Mouse (Mus musculus): ENCODE measurements around the gene Borcs7.

Gene Borcs7

DNA sequence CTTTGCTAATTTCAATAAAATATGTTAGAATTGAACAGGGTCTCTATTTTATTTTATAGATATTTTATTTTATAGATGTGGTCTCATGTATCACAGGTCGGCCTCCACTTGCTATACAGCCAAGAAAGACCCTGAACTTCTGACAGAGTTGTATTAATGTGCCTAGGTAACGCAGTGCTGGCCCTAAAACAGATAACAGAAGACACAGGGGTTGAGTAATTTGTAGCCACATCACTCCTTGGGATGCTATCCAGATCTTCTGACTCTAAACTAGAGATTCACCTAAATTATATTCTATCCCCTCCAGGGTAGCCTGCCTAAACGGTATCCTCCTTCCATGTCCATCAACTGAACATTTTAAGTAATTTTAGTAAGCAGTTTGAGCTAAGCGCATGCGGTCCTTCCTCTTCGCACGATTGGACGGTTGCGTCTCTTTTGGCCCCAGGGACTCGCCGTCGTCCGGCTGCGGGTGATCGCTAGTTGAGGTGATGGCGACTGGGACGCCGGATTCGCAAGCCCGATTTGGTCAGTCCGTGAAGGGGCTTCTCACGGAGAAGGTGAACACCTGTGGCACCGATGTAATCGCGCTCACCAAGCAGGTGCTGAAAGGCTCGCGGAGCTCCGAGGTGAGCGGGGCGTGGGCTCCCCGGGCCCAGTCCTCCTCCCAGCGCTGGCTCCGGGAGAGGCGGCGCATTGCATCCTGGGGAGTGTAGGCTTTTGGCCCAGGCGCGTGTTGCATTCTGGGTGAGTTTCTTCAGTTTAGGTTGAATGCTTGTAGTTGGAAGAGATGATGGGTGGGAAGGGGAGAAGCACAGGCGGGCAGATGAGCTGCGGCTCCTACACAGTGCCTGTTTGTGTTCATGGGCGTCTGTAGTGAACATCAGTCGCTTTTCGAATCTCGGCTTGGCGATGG is at the start of gene Borcs7:
TSS of gene Borcs7 (plus strand) at position 447 of the 913 bp plus-strand sequence.
- in situ Hi-C loops (cut with MboI, MseI), result no loop called here

DNA sequence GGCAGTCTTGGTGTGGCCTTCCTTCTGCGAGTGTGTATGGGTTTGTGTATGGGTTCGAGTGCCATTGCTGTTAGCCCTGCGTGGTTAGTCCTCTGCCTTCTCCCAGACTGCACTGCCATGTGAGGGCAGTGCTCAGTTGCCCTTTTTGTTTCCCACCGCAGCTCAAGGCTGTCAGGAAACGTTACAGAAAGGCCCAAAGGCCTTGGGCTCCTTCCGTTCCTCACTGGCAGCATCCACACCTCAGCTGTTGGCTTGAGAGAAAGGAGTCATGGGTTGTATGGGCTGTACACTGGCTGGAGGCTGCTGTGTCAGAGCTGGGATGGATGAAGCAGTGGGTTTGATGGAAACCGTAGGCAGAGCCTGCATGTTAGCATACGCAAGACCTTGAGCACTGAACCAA is 48.9 kb upstream of the Borcs7 start:
- in situ Hi-C loops (cut with MboI, MseI), result no loop called here

DNA sequence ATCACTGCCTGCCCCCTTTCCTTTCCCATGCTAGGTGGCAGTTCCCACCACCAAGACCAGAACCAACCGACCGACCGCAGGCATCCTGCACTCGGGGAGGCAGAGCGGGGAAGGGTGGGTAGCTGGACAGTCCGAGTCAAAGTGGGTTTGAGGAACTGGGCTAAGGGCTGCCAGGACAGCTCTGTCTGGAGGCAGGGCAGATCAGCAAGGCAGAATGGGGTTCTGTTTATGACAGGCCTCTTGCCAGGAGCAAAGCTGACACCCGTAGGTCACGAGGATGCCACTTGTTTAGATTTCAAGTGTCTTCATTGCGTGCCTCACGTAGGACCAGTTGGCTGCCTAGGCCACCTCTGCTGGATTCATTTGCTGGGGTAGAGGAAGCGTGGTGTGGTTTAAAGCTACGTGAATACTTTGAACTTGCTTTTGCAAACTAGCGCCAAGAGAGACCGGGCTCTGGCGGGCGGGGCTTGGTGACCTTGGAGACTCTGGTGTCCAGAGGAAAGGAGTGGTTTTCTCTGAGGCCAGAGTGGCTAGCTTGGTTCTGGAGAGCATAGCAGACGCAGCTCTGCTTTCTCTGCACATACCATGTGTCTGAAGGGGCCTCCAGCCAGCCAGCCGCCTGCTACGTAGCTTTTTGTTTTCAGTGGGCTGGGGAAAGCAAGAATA is 48.2 kb upstream of the Borcs7 start:
- in situ Hi-C loops (cut with MboI, MseI), result no loop called here

DNA sequence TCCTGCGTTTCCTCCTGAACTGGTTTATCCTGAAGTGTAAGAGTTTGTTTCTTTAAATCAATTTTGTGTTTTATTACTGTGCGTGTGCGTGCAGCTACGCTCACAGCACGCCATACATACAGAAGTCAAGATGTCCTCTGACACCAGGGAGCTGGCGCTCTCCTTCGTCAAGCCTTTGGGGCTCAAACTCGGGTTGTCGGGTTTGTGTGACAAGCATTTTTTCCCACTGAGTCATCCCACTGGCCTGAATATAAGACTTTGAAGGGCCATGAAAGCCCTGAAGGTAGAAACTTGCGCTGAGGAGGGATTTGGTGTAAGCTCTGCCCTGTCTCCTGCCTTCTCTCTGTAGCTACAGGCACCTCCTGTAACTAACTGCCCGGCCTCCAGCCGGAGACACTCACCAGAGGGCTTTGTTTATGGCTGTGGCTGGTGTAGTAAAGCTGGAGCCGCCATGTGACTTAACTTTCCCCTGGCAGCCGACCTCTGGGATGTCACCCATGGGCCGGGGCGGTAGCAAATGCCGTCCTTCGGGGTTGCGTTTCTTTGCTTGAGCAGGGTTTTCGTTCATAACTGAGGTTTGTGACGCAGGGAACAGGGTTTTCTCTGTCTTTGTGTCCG is 47.5 kb upstream of the Borcs7 start:
- in situ Hi-C loops (cut with MboI, MseI), result no loop called here

DNA sequence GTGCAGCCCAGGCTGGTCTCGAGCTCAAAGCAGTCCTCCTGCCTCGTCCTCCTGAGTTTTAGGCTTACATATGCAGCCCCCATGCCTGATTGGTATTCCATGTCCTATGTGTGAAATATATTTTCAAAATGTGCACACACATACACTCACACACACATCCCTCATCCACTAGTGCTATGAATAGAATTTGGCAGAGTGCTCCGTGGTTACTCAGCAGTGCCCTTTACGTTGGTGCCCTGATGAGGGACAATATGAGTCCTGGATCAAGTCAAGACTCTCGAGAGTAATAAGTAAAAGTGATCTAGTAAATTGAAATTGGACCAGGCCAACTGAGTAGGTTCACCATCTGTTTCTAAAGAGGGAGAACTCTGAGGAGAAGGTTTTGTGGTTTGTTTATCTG is 46.5 kb upstream of the Borcs7 start:
- in situ Hi-C loops (cut with MboI, MseI), result no loop called here

DNA sequence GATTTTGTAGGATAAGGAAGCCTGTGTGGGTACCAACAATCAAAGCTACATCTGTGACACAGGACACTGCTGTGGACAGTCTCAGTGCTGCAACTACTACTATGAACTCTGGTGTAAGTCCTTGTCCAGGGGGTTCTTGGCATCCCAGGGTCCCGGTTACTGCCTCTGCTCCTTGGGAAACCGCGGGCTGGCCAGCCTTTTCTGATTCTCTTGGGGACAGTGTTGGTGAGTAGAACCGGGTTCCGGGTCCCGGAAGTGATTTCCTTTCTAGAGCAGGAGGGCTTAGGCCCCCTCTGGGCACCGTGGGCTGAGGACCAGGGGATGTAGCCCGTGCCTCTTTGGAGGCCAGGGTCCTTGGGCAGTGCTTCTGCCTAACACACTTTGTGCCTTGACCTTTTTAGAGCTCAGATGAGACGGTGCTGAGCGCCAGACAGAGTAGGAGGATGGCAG is 45.3 kb upstream of the Borcs7 start:
- in situ Hi-C loops (cut with MboI, MseI), result no loop called here

DNA sequence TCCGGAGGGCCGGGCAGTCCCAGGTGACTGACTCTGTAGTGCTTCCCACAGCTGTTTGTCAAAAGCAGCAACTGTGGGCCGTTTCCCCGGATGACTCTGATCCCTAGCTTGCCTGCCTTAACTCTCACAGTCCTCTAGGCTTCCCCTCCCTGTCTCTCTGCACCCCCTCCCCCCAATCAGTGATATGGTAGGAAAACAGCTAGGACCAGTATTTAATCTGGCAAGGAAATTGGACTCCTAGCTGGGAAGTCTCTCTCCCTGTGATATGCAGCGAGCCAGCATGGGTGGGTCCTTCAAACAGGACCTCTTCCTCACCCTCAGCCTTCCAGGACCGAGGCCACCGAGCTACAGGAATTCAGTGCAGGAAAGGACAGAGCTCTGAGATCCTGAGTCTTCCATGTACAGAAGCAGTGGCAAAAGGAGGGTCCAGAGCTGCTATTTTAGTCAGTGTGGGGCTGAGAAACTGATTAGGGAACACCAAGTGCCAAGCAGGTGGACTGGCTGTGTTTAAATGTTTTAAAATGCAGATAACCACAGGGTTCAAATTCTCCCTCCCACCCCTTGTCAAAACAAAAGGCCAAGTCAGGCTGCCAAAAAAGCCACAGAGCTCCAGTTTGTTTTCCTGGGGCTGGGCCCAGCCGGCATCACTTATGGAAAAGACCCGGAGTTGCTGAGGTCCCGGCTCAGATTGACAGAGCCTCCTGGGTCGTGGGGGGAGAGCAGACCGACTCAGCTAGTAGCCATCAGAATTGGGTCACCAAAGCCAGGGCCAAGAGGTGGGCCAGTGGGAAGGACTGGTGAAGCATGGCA is 44.7 kb upstream of the Borcs7 start:
- in situ Hi-C loops (cut with MboI, MseI), result no loop called here

DNA sequence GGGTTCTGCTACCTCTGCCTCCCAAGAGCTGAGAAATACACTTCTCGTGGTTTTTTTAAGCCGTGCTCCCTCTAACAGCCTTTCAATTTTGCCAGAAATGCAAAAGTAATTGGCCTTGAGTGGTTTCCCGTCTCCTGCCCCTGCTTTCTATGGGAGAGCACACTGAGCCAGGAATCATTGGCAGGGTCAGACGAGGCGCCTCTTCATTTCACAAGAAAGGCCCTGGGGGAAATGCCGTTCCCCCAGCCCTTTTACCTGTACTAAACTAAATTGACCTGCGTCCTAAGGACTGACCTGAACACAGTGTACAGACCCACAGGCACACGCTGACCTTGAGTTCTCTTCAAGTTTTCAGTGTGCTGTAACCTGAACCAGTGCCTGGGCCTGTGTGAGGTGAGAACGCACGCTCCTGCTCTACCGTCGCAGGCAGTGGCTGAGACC is 43.6 kb upstream of the Borcs7 start:
- in situ Hi-C loops (cut with MboI, MseI), result no loop called here

DNA sequence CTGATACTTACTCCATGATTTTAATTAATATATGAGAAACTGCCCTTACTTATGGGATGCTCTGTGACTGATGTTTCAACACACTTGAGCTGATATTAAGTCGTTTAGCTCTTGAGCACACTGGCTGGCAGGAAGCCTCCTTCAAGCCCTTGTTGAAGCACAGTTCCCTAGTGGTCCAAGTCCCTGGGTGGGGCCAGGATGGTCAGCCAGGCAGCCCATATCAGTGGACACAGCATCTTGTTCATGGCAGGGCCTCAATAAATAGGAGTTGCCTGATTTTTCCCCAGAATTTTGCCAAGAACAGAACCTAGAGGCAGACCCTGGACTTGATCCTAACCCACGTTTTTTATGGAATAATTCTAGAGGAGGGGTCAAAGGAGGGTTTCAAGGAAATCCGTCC is 42.5 kb upstream of the Borcs7 start:
- in situ Hi-C loops (cut with MboI, MseI), result no loop called here

DNA sequence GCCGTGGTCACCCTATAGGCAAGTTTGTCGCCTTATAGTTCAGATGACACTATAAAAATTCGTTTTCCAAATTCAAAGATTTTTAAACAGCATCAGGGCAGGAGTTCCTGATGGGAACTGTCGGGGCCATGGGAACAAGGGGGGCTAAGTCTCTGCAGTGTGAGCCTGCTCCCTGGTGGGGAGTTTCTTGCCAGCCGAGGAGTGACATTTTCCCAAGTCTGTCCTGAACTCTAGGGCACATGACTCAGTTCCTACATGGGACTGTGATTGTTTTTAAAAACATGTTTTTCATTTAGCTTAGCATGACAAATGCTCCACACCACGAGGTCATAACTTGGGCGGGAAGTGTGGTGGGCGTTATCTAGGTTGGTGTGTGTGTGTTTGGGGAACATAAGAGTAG is 41.9 kb upstream of the Borcs7 start:
- in situ Hi-C loops (cut with MboI, MseI), result no loop called here

DNA sequence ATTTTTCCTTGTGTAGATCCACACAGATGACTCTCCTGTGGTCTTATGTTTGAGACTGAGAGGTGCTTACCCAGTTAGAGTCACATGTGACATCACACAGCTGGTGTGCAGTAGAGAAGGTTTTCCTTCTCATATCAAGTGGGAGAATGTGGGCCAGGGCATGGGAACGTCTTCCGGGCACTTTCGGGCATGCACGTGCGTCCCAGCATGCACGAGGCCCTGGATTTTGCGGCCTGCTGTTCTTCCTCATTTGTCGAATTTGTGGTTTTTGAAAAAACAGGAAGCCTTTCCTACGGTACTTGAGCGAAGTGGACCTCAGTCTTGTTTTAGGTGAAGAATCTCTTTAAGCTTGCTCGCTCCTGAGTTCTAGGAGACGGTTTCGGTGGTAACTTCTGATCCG is 41.1 kb upstream of the Borcs7 start:
- in situ Hi-C loops (cut with MboI, MseI), result no loop called here

DNA sequence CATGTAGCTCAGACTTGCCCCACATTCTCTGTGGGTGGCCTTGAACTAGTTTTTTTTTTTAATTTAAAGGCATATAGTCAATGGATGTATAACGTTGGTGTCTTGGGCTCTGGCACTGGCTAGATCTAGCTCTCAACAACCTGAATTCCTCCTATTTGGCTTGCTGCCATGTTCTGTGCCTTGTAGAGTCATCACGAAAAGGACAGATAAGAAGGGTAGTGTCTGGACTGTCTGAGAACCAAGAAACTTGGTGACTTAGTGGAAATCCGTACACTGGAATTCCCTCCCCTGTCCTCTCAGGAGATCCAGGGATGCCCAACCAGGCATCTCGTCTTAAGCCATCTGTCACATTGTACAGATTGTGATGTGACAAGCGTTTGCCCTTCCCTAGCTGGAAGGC is 36.5 kb upstream of the Borcs7 start:
- in situ Hi-C loops (cut with MboI, MseI), result no loop called here

DNA sequence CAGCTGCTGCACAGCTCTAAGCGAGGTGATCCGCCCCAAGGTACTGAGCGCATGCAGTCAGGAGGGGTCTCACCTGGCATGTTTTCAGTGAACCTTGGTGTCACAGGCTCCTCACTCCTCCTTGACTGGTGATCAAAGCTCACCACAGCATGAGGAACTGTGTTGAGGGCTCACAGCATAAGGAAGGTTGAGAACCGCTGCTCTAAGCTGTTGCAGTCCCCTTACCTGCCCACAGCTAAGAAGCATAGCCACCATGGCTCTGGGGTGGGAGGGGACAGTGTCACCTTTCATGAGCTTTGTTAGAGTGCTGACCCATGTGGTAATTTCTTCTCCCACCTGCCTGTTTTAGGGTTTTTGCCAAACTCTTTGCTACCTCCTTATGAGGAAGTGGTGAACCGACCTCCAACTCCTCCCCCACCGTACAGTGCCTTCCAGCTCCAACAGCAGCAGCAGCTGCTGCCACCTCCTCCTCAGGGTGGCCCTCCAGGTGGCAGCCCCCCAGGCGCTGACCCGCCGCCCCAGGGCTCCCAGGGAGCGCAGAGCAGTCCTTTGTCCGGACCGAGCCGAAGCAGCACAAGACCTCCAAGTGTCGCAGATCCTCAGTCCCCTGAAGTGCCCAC is 36.0 kb upstream of the Borcs7 start:
- in situ Hi-C loops (cut with MboI, MseI), result no loop called here

DNA sequence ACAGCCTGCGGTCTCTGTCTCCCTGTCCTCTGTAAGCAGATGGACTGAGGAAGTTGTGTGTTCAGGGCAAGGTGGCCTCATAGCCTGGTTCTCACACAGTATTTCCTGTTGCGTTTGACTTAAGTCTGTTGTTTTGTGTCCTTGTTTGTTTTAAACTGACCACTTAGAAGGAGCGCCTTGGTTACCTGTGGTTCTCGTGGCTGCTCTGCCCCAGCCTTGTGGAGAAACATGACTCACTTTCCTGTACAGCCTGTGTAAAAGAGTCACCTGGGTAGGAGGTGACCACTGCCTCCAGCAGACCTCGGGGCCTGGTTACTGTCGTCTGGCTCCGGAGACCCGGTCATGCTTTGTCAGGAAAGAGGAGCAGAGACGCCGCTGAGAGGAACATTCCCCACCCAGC is 34.1 kb upstream of the Borcs7 start:
- in situ Hi-C loops (cut with MboI, MseI), result no loop called here

DNA sequence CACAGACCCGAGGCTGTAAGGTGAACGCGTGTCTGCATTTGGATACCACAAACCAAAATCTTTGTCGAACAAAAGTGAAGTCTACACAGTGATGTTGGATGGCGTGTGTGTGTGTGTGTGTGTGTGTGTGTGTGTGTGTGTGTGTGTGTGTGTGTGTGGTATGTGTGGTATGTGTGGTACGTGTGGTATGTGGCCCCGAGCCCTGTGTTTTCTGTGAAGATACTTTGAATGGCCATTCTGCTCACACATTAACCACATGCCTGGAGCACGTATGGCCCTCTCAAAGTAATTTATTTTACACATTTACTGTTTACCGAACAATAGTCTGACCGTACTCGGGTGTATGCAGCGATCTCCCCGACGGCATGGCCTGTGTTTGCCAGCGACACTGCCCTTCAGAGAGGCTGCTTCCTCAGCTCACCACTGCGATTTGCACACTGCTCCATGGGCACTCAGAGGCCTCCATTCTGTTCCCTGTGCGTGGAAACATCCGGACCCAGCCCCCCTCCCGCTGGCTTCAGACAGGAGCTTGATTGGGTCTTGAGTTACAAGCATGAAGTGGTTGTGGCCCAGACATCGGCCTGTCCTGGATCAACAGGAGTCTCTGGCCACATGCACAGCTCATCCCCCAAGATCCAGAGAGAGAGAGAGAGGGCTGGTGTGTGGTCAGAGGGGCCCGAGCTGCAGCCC is 33.4 kb upstream of the Borcs7 start:
- in situ Hi-C loops (cut with MboI, MseI), result no loop called here

DNA sequence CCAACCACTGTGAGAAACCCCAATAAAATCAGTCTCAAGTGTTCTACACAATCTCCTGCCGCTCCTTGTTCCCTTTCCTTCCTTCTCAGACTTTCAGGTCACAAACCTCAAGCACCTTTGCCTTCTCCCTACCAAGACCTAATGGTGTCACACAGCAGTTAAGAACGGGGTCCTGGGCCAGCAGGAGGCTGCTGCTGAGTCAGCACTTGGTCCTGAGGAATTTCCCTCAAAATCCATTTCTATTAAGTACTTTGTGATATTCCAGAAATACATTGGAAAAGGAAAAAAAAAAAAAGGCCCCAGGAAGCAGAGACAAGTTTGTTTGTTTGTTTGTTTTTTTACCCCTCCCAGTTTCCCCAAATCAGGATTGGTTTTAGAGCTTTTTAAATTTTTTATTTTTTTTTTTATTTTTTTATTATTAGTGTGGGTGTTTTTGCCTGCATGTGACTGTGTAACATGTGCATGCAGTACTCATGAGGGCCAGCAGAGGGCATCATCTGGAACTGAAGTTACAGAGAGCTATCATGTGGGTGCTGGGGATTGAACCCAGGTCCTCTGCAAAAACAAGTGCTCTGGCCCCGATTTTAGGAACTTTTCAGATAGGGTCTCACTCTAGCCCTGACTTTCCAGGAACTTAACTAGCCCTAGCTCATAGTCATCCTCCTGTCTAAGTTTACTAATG is 32.2 kb upstream of the Borcs7 start:
- in situ Hi-C loops (cut with MboI, MseI), result no loop called here

DNA sequence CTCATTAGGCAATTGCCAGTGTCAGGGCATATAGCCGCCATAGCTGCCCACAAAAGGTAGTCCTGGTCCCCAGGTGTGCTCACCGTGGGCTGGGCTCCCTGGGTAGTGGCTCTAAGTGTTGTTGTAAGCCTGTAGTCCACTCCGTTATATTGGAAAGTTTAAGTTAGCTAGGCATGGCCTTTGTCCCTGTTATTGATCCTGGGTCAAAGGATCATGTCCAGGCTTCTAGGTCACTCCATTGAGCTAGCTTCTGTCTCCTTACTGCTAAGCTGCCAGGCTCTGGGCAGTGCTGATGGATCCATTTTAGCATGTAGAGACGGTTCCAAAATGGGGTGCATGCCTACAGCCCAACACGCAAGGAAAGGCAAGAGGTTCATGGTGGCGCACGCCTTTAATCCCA is 31.4 kb upstream of the Borcs7 start:
- in situ Hi-C loops (cut with MboI, MseI), result no loop called here

DNA sequence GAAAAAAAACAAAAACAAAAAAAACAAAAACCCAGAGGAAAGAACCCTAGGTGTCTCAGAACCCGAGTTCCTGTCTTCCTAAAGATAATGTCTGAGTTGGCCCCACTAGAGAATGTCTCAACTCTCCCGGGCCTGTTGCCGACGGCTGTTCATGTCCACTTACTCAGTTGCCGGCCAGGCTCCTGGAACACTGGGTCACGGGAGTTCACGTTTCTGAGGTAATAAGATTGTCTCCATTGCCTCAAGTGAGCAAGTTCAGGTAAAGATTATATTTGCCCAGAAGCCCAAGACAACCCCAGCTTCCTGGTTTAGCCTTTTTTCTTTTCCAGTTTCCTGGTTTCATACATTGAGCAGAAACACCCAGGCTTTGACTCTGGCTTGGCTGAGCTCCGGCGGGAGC is 30.9 kb upstream of the Borcs7 start:
- in situ Hi-C loops (cut with MboI, MseI), result no loop called here

DNA sequence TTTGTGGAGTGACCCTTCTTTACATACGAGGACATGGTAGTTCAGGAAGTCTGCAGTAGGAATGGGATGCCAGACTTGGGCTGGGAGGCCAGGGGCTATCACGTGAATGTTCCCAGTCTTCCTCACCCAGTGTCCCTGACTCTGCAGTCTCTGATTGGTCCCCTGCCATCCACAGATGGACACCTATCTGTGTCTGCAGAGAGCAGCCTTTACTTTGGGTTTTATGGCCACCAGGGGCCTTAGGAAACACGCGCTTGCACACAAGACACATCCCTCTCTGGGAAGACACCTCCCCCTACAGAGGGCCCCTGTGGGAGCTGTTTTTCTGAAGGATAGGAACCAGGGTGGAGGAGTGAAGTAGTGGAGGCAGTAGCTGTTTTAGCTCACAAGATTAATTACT is 28.2 kb upstream of the Borcs7 start:
- in situ Hi-C loops (cut with MboI, MseI), result loop anchor here (10.0 kb wide), 1 partner anchor 333 kb away; no protein-coding TSS in a partner anchor

DNA sequence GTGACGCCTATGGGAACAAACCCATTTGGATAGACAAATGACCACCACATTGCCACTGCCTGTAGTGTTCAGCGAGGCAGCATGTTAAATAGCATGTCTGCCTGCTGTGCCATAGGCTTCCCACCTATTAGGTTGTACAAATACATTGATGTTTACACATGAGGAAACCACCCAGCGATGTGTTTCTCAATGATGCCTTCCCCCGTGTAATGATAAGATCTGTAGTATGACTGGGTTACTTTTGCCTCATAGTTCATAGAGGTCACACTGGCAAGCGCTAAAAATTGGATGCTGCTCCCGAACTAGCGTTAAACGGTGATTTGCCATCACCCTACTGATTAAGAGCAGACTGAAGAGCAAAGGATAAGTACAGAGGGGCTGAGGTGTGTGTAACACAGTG is 27.5 kb upstream of the Borcs7 start:
- in situ Hi-C loops (cut with MboI, MseI), result loop anchor here (10.0 kb wide), 1 partner anchor 333 kb away; no protein-coding TSS in a partner anchor
